Mouse (Mus musculus) heart, embryonic 13.5 days (tissue): ENCODE results near the gene Slc8a2. TPM values are rescaled to one million over a fixed set of nuclear protein-coding genes. Genes with fewer than 3 reads are reported as not detected.

Experiments used
- ATAC-seq: fragments of 200-750 bp; cut with Nextera tagmentation; 2 replicates; pipeline ENCODE4 v1.8.0; 2017; ENCODE audit warnings: moderate TSS enrichment; ENCODE audit not compliant: insufficient number of reproducible peaks, low FRiP score, low TSS enrichment; ENCODE audit errors: extremely low read depth
- H3K27ac ChIP-seq: fragments of 300-500 bp; sonication (generic); replicated peaks from 2 replicates; pipeline ENCODE4 v1.5.1; 2015; ENCODE audit warnings: moderate library complexity, mild to moderate bottlenecking, inconsistent platforms
- H3K27me3 ChIP-seq: fragments of 300-500 bp; sonication (generic); replicated peaks from 2 replicates; pipeline ENCODE4 v1.6.1; 2015; ENCODE audit warnings: mild to moderate bottlenecking, inconsistent platforms
- H3K36me3 ChIP-seq: fragments of 300-500 bp; sonication (generic); 2 replicates; pipeline ENCODE4 v1.6.1; 2015; ENCODE audit warnings: mild to moderate bottlenecking, inconsistent platforms
- H3K4me1 ChIP-seq: fragments of 300-500 bp; sonication (generic); 2 replicates; pipeline ENCODE4 v1.6.1; 2015; ENCODE audit warnings: inconsistent platforms
- H3K4me2 ChIP-seq: fragments of 300-500 bp; sonication (generic); 2 replicates; pipeline ENCODE4 v1.6.1; 2015; ENCODE audit warnings: inconsistent platforms, mild to moderate bottlenecking, moderate library complexity
- H3K4me3 ChIP-seq: fragments of 300-500 bp; sonication (generic); 2 replicates; pipeline ENCODE4 v1.5.1; 2015; ENCODE audit warnings: moderate library complexity, mild to moderate bottlenecking, inconsistent platforms
- H3K9ac ChIP-seq: fragments of 300-500 bp; sonication (generic); 2 replicates; pipeline ENCODE4 v1.6.1; 2015; ENCODE audit warnings: inconsistent platforms, mild to moderate bottlenecking, moderate library complexity
- H3K9me3 ChIP-seq: fragments of 300-500 bp; sonication (generic); 2 replicates; pipeline ENCODE4 v1.6.1; 2016; ENCODE audit warnings: inconsistent platforms
- WGBS: fragments of 180-500 bp; shearing (Covaris S2); methylation state at CpG from one replicate; pipeline ENCODE4 v1.1.7; 2015; ENCODE audit warnings: mixed read lengths; 5-methylcytosine and 5-hydroxymethylcytosine counted together
- polyA plus RNA-seq: library from polyadenylated mRNA; unstranded; fragments of >200 nt; fragmentation: Nextera tagmentation; extraction: Ambion mirVana; gene quantifications from 2 replicates; pipeline ENCODE4 v1.2.1, GENCODE M21; 2015

Gene Slc8a2
- polyA plus RNA-seq, 1 experiment from 2014 or later: 0.20 TPM

DNA sequence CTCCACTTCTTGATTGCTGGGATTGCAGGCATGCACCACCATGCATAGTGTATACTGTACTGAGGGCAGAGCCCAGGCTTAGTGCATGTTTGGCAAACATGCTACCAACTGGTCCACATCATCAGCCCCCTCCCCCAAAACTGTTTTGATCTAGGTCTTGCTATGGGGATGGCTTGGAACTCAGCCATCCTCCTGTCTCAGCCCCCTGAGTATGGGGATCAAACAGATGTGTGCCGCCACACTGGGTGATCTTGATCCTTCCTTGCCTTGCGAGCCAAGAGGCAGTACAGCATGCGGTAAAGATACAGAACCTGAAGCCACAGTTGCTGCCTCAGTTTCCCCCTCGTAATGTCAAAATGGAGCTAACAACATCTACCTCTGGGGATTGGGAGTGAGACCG is 727 bp upstream of the Slc8a2 start:
- Histone ChIP-seq H3K4me3 (peak overlapping the region; percentile 65), H3K4me1 (peaks cover 40% of the 10 kb centered on the region), H3K9me3 (no peaks in the 10 kb centered on the region), H3K9ac (peak overlapping the region; percentile 88), H3K4me2 (peak overlapping the region; percentile 85), H3K36me3 (peaks cover 40% of the 10 kb centered on the region), H3K27me3 (peaks cover 29% of the 10 kb centered on the region), H3K27ac (peak overlapping the region; percentile 86)
- WGBS: 61% methylated on average over 5 of the region's 5 CpGs
- ATAC-seq: no peak

GRCm38 (mm10) chr7:16129846-16130691 is 443 bp downstream of the Slc8a2 start:
- Histone ChIP-seq H3K4me2 (peak overlapping the region; percentile 85), H3K9me3 (no peaks in the 10 kb centered on the region), H3K4me1 (peaks cover 40% of the 10 kb centered on the region), H3K9ac (peak overlapping the region; percentile 88), H3K27me3 (peaks cover 29% of the 10 kb centered on the region), H3K4me3 (peak overlapping the region; percentile 65), H3K27ac (peak overlapping the region; percentile 86), H3K36me3 (peaks cover 28% of the 10 kb centered on the region)
- ATAC-seq: peak; percentile 62
- WGBS: 1% methylated on average over 35 of the region's 38 CpGs

GRCm38 (mm10) chr7:16130956-16131634 is 1.5 kb downstream of the Slc8a2 start:
- no peak overlapping the region for H3K27ac ChIP-seq
- H3K27me3 ChIP-seq: peaks cover 29% of the 10 kb centered on the region
- peaks cover 40% of the 10 kb centered on the region for H3K4me1 ChIP-seq
- peak overlapping the region; percentile 88; the same call in 1 of the 2 replicates for H3K9ac ChIP-seq
- peak overlapping the region; percentile 85 for H3K4me2 ChIP-seq
- H3K9me3 ChIP-seq: no peaks in the 10 kb centered on the region
- WGBS: 39% methylated on average over 13 of the region's 13 CpGs
- no peak for ATAC-seq
- H3K36me3 ChIP-seq: peaks cover 19% of the 10 kb centered on the region
- peak overlapping the region; percentile 65 for H3K4me3 ChIP-seq

GRCm38 (mm10) chr7:16132161-16132581 is 2.5 kb downstream of the Slc8a2 start:
- H3K27ac ChIP-seq: no peak overlapping the region
- peaks cover 9% of the 10 kb centered on the region for H3K36me3 ChIP-seq
- 15% methylated on average over 7 of the region's 7 CpGs for WGBS
- peaks cover 29% of the 10 kb centered on the region for H3K27me3 ChIP-seq
- H3K4me1 ChIP-seq: peaks cover 40% of the 10 kb centered on the region
- ATAC-seq: no peak
- no peak overlapping the region for H3K4me3 ChIP-seq
- 0 out of 2 replicates have a peak overlapping the region, but pooled peaks have one; percentile 13 for H3K4me2 ChIP-seq
- no peaks in the 10 kb centered on the region for H3K9me3 ChIP-seq
- 0 out of 2 replicates have a peak overlapping the region, but pooled peaks have one; percentile 47 for H3K9ac ChIP-seq

DNA sequence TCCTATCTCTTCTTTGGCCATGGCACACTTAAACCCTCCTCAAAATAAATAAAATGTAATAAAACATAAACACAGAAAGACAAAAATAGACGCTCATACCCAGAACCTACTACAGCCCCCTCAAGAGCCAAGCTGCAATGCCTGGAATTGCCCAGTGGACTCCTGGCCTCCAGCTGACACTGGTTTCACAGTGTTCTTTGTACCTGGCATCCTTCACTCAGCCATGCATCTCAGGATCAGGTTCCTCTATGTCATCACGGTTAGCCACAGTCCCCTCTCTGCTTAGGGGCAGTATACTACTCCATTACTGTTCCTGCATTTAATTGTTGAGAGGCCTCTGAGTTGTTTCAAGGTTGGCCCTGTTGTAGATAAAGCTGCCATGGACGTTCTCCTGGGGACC is 3.3 kb downstream of the Slc8a2 start:
- Histone ChIP-seq H3K9me3 (no peaks in the 10 kb centered on the region), H3K4me3 (no peak overlapping the region), H3K36me3 (peaks cover 1% of the 10 kb centered on the region; the same call in 1 of the 2 replicates), H3K9ac (no peak overlapping the region), H3K27ac (no peak overlapping the region), H3K4me2 (no peak overlapping the region), H3K4me1 (peaks cover 40% of the 10 kb centered on the region), H3K27me3 (peaks cover 29% of the 10 kb centered on the region)
- no peak for ATAC-seq
- 56% methylated on average over 3 of the region's 3 CpGs for WGBS

DNA sequence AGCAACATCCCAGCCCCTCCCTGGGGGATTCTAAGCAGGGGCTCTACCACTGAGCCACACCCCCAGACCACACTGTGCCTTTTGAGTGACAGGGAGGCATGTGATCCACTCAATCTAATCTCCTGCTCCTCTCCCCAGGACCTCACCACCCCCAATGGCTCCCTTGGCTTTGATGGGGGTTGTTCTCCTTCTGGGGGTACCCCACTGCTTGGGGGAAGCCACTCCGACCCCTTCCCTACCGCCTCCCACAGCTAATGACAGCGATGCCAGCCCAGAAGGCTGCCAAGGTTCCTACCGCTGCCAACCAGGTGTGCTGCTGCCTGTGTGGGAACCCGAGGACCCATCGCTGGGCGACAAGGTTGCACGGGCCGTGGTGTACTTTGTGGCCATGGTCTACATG is 4.1 kb downstream of the Slc8a2 start:
- no peak overlapping the region for H3K4me2 ChIP-seq
- 86% methylated on average over 9 of the region's 9 CpGs for WGBS
- H3K9ac ChIP-seq: no peak overlapping the region
- no peaks in the 10 kb centered on the region for H3K36me3 ChIP-seq
- no peak overlapping the region for H3K4me3 ChIP-seq
- ATAC-seq: no peak
- H3K27ac ChIP-seq: no peak overlapping the region
- peaks cover 34% of the 10 kb centered on the region for H3K4me1 ChIP-seq
- H3K9me3 ChIP-seq: no peaks in the 10 kb centered on the region
- peaks cover 29% of the 10 kb centered on the region for H3K27me3 ChIP-seq

- Histone ChIP-seq H3K4me3 (no peak overlapping the region), H3K4me1 (peaks cover 22% of the 10 kb centered on the region), H3K27me3 (peaks cover 29% of the 10 kb centered on the region), H3K9me3 (no peaks in the 10 kb centered on the region), H3K27ac (no peak overlapping the region), H3K36me3 (no peaks in the 10 kb centered on the region), H3K9ac (no peak overlapping the region), H3K4me2 (no peak overlapping the region)
- no peak for ATAC-seq
- 62% methylated on average over 7 of the region's 7 CpGs for WGBS
Observed at GRCm38 (mm10) chr7:16134951-16135392, 5.3 kb downstream of the Slc8a2 start.

GRCm38 (mm10) chr7:16146489-16147410 is 17.1 kb downstream of the Slc8a2 start:
- 0 out of 2 replicates have a peak, but pooled peaks cover 3% of the 10 kb centered on the region for H3K36me3 ChIP-seq
- H3K4me1 ChIP-seq: no peaks in the 10 kb centered on the region
- H3K27ac ChIP-seq: no peak overlapping the region
- no peak overlapping the region for H3K9ac ChIP-seq
- H3K27me3 ChIP-seq: peaks cover 48% of the 10 kb centered on the region
- H3K4me2 ChIP-seq: no peak overlapping the region
- no peak overlapping the region for H3K4me3 ChIP-seq
- no peak for ATAC-seq
- no peaks in the 10 kb centered on the region for H3K9me3 ChIP-seq
- WGBS: 24% methylated on average over 27 of the region's 27 CpGs

DNA sequence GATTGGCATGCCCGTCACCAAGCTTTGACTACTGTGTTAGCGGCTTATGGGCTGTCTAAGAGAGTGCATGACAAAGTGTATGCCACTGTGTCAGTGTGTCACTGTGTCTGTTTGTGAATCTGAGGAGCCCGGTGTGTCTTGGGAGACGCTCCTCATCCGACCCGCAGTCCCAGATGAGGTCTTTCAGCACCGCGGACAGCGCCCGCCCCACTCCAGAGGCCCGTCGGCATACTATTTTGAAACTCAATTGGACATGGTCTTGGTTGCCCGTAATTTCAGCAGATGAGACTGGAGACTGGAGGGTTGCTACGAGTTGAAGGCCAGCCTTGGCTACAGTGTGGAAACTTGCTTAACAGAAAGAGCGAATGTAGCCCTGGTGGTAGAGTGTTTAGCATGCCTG is 18.0 kb downstream of the Slc8a2 start:
- Histone ChIP-seq H3K9ac (no peak overlapping the region), H3K4me1 (no peaks in the 10 kb centered on the region), H3K4me2 (no peak overlapping the region), H3K9me3 (no peaks in the 10 kb centered on the region), H3K27me3 (peaks cover 53% of the 10 kb centered on the region), H3K36me3 (0 out of 2 replicates have a peak, but pooled peaks cover 3% of the 10 kb centered on the region), H3K4me3 (no peak overlapping the region), H3K27ac (no peak overlapping the region)
- no peak for ATAC-seq
- 10% methylated on average over 15 of the region's 15 CpGs for WGBS

- H3K9me3 ChIP-seq: no peaks in the 10 kb centered on the region
- H3K27ac ChIP-seq: no peak overlapping the region
- no peak overlapping the region for H3K9ac ChIP-seq
- H3K4me3 ChIP-seq: no peak overlapping the region
- no peak for ATAC-seq
- WGBS: 51% methylated on average over 5 of the region's 5 CpGs
- peaks cover 54% of the 10 kb centered on the region for H3K27me3 ChIP-seq
- H3K4me1 ChIP-seq: no peaks in the 10 kb centered on the region
- 0 out of 2 replicates have a peak, but pooled peaks cover 3% of the 10 kb centered on the region for H3K36me3 ChIP-seq
- no peak overlapping the region for H3K4me2 ChIP-seq
Observed at GRCm38 (mm10) chr7:16149241-16149640, 19.6 kb downstream of the Slc8a2 start.
